Mouse (Mus musculus) liver, embryonic 11.5 days (tissue): ENCODE results near the gene Tbx10. TPM values are rescaled to one million over a fixed set of nuclear protein-coding genes. Genes with fewer than 3 reads are reported as not detected.
"Not testable (repeated sequence)": the region's sequence is repeated elsewhere in the genome, so short reads cannot be mapped to it uniquely, and the experiment has no call there.

Source experiments
- ATAC-seq: fragments of 200-750 bp; cut with Nextera tagmentation; replicated peaks from 2 replicates; pipeline ENCODE4 v1.8.0; 2017; ENCODE audit warnings: moderate number of reproducible peaks, mild to moderate bottlenecking, moderate TSS enrichment, moderate library complexity; ENCODE audit not compliant: low FRiP score
- DNase-seq: peaks from one replicate; pipeline ENCODE4 v3.0.0-alpha.2; 2017; ENCODE audit warnings: low spot score
- H3K27ac ChIP-seq: fragments of 300-500 bp; sonication (generic); 2 replicates; pipeline ENCODE4 v1.5.1; 2014; ENCODE audit warnings: mild to moderate bottlenecking, low read depth, low read length, control low read depth
- H3K27me3 ChIP-seq: fragments of 300-500 bp; sonication (generic); replicated peaks from 2 replicates; pipeline ENCODE4 v1.6.1; 2014; ENCODE audit warnings: low read length, mixed read lengths; ENCODE audit not compliant: control insufficient read depth, insufficient read depth
- H3K36me3 ChIP-seq: fragments of 300-500 bp; sonication (generic); 2 replicates; pipeline ENCODE4 v1.6.1; 2014; ENCODE audit warnings: mild to moderate bottlenecking, low read length, moderate library complexity, mixed read lengths; ENCODE audit not compliant: control insufficient read depth, insufficient read depth
- H3K4me1 ChIP-seq: fragments of 300-500 bp; sonication (generic); replicated peaks from 2 replicates; pipeline ENCODE4 v1.6.1; 2014; ENCODE audit warnings: low read length, mixed read lengths; ENCODE audit not compliant: control insufficient read depth, insufficient read depth
- H3K4me2 ChIP-seq: fragments of 300-500 bp; sonication (generic); 2 replicates; pipeline ENCODE4 v1.6.1; 2014; ENCODE audit warnings: mild to moderate bottlenecking, control low read depth, moderate library complexity
- H3K4me3 ChIP-seq: fragments of 300-500 bp; sonication (generic); 2 replicates; pipeline ENCODE4 v1.5.1; 2014; ENCODE audit warnings: low read depth, low read length, control low read depth
- H3K9ac ChIP-seq: fragments of 300-500 bp; sonication (generic); 2 replicates; pipeline ENCODE4 v1.6.1; 2014; ENCODE audit warnings: low read depth, low read length, control low read depth
- H3K9me3 ChIP-seq: fragments of 300-500 bp; sonication (generic); 2 replicates; pipeline ENCODE4 v1.6.1; 2016; ENCODE audit warnings: low read length, inconsistent platforms, mixed read lengths; ENCODE audit not compliant: control insufficient read depth
- WGBS: fragments of 180-500 bp; shearing (Covaris S2); extraction: QIAGEN DNeasy Blood & Tissue Kit; methylation state at CpG from one replicate; pipeline ENCODE4 v1.1.7; 2014; 5-methylcytosine and 5-hydroxymethylcytosine counted together
- polyA plus RNA-seq: library from polyadenylated mRNA; unstranded; fragments of >200 nt; fragmentation: Nextera tagmentation; extraction: Ambion mirVana; gene quantifications from 2 replicates; pipeline ENCODE4 v1.2.1, GENCODE M21; 2014

The Tbx10 gene
- polyA plus RNA-seq, 1 experiment from 2014 or later = 1.8 TPM

DNA sequence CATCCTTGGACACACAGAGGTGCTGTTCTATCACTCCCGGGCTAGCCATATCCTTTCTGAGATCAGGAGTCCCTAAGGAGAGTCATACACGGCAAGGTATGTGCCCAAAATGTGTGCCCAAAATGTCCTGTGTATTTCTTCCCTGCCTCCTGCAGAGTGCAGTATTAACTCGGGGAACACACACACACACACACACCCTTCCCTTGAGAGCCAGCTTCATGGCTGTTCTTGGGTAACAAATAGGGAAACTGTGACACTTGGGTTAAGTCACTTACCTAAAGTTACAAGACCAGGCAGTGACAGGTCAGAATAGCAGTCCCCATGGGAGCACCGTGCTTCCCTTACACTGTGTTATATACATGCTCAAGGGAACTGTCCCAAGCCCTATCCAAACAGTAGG is 28.5 kb upstream of the Tbx10 start:
- no peak overlapping the region for H3K27ac ChIP-seq
- peaks cover 3% of the 10 kb centered on the region for H3K4me1 ChIP-seq
- H3K9ac ChIP-seq = no peak overlapping the region
- 65% methylated on average over 4 of the region's 4 CpGs for WGBS
- no peaks in the 10 kb centered on the region for H3K9me3 ChIP-seq
- no peak overlapping the region for H3K4me2 ChIP-seq
- no peaks in the 10 kb centered on the region for H3K27me3 ChIP-seq
- H3K36me3 ChIP-seq = no peaks in the 10 kb centered on the region
- no peak overlapping the region for H3K4me3 ChIP-seq
- DNase-seq (no peak), ATAC-seq (no peak)

DNA sequence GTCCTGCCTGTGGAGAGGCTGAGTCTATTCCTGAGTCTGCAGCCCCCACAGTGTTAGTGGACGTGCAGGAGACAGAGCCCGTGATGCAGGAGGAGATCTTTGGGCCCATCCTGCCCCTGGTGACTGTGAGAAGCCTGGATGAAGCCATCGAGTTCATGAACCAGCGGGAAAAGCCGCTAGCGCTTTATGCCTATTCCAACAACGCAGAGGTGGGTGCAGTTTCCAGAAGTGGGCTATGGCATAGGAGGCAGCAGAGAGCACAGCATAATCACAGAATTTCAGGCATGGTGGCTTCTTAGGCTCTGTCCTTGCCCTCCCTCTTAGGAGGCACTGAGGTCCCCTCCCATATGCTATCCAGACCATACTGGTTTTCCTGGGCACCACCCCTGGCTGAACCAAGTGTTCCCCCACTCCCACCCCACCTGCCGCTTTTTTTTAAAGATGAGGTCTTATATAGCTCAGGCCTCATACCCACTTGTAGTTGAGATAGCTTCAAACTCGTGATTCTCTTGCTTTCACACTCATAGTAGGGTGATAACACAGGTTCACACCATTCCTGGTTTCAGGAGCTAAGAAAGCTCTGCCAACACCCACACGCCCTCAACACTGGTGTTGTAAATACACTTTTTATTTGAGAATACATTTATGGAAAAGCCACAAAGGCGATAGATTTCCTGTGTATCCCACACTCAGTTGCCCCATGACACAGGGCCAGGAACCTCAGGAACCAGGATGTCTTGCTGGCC is 26.0 kb upstream of the Tbx10 start:
- H3K4me2 ChIP-seq = no peak overlapping the region
- no peaks in the 10 kb centered on the region for H3K9me3 ChIP-seq
- ATAC-seq (no peak), DNase-seq (no peak)
- WGBS = 67% methylated on average over 11 of the region's 11 CpGs
- peaks cover 3% of the 10 kb centered on the region for H3K4me1 ChIP-seq
- no peaks in the 10 kb centered on the region for H3K36me3 ChIP-seq
- H3K27me3 ChIP-seq = no peaks in the 10 kb centered on the region
- H3K27ac ChIP-seq = no peak overlapping the region
- no peak overlapping the region for H3K4me3 ChIP-seq
- H3K9ac ChIP-seq = no peak overlapping the region

DNA sequence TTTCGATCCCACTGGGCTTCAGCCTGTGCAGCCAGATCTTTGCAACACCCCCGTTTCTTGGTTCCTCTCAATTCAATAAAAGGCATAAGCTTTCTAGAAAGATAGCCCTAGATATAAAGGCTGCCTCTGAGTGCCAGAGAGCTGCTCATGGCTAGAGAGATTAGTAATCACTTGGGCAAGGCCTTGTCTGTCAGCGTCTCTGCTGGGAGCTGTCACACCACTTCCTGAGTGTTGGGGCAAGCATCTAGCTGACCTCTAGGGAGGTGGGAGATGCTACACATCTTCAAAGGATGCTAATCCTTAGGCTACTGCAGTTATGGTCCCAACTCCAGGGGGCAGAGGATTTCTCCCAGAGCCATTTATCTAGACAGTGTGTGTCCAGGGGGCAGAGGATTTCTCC is 25.3 kb upstream of the Tbx10 start:
- H3K9ac ChIP-seq = no peak overlapping the region
- WGBS = 40% methylated on average over 3 of the region's 3 CpGs

DNA sequence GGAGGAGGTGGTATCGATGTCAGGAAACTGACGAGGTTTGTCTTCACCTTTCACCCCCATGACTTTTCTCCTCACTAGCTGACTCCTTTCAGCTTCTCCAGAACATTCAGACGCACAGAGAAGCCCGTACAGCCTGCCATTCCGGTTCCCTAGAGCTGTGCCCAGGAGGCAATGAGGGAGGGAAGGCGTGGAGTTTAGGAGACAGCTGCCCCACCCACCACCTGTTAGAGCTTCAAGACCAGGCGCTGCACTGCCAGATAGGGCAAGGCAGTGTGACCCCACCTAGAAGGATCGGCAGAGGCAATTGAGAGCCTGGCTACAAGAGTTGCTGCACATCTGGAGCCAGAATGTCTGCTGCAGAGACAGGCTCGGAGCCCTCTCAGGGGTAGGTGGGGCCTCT is 20.3 kb upstream of the Tbx10 start, which contains the start of gene Aldh3b2:
Gene Aldh3b2, plus strand, starts transcription at position 100 of the 400 bp plus-strand sequence.
- no peak within 1 kb of the TSS for H3K27ac ChIP-seq
- WGBS = 36% methylated on average over 9 of the region's 9 CpGs
- H3K4me2 ChIP-seq = no peak within 1 kb of the TSS

More for the DNA sequence above, 25.3 kb upstream of the Tbx10 start:
- H3K27ac ChIP-seq = no peak overlapping the region
- ATAC-seq (peak; percentile 34; the same call in 1 of the 2 replicates), DNase-seq (no peak)
- H3K4me2 ChIP-seq = no peak overlapping the region
- no peaks in the 10 kb centered on the region for H3K27me3 ChIP-seq
- no peaks in the 10 kb centered on the region for H3K9me3 ChIP-seq
- H3K4me1 ChIP-seq = peaks cover 4% of the 10 kb centered on the region
- no peaks in the 10 kb centered on the region for H3K36me3 ChIP-seq
- H3K4me3 ChIP-seq = no peak overlapping the region

DNA sequence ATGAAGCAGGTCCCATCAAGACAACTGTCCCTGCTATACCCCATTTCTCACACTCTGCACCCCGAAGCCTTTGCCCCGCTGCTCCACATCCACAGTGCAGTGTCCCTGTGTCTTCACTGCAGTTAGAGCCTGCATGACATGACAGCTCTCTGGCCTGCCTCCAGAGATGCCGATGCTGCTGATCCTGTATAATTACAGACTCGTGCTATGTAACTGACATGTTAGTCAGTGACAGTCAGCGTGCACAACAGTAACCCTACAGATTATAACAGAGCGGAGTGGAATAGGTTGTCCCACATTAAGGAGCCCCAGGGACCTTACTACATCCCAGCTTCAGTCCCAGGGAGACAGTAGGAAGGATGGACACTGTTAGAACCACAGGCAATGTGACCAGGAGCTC is 17.9 kb upstream of the Tbx10 start:
- DNase-seq, H3K9me3 ChIP-seq, ATAC-seq, H3K27ac ChIP-seq, H3K4me1 ChIP-seq, H3K27me3 ChIP-seq, H3K4me3 ChIP-seq, H3K36me3 ChIP-seq, H3K9ac ChIP-seq, H3K4me2 ChIP-seq: not testable (repeated sequence)
- 83% methylated on average over 6 of the region's 6 CpGs for WGBS

More for the DNA sequence above, 20.3 kb upstream of the Tbx10 start, which contains the start of gene Aldh3b2:
- Histone ChIP-seq H3K4me3 (no peak within 1 kb of the TSS), H3K27me3 (no peaks in the 10 kb centered on the region), H3K36me3 (no peaks in the 10 kb centered on the region), H3K9me3 (no peaks in the 10 kb centered on the region), H3K4me1 (peaks cover 8% of the 10 kb centered on the region), H3K9ac (no peak within 1 kb of the TSS)
- DNase-seq (no peak), ATAC-seq (peak; percentile 86)

DNA sequence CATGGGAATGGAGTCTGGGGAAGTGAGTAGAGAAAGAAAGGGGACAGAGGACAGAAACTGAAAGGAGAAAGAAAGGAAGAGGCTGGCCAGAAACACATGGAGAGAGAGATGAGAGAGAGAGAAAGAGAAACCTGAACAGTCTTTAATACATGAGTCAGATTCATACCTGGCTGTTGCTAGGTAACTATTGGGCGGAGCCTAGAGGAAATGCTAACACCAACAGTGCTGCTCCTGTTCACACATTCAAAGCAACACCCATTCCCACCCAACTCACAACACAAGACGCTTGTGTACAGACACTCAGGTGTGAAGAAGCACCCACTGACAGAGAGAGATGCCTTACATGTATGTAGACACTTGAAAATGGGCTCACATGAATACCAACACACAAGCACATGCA is 16.7 kb upstream of the Tbx10 start:
- Histone ChIP-seq H3K4me1 (peaks cover 7% of the 10 kb centered on the region), H3K27ac (no peak overlapping the region), H3K4me2 (no peak overlapping the region), H3K4me3 (no peak overlapping the region), H3K27me3 (no peaks in the 10 kb centered on the region), H3K9ac (no peak overlapping the region), H3K36me3 (no peaks in the 10 kb centered on the region), H3K9me3 (no peaks in the 10 kb centered on the region)
- 79% methylated on average over 2 of the region's 2 CpGs for WGBS
- ATAC-seq (no peak), DNase-seq (no peak)

DNA sequence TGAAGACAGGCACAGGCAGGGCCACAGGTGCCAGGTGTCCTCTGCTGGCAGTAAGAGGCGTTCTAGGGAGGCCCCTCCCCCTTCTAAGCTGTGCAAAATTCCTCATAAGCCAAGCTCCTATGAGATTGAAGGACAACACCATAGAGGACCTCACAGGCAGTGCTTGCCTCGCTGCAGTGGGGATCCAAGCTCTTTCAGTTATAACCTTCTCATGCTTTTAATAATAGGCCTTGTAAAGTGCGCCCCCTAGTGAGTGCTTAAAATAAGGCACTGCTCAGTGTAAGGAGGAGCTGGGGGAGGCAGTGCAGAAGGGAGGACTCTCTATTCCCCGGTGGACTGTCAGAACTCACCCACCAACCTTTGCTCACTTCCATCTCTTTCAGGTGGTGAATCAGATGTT is 12.2 kb upstream of the Tbx10 start:
- no peaks in the 10 kb centered on the region for H3K9me3 ChIP-seq
- H3K27ac ChIP-seq = no peak overlapping the region
- H3K4me3 ChIP-seq = no peak overlapping the region
- no peaks in the 10 kb centered on the region for H3K27me3 ChIP-seq
- no peaks in the 10 kb centered on the region for H3K36me3 ChIP-seq
- 12% methylated on average over 4 of the region's 4 CpGs for WGBS
- peak; percentile 58 for DNase-seq
- no peak overlapping the region for H3K9ac ChIP-seq
- H3K4me2 ChIP-seq = no peak overlapping the region
- ATAC-seq = peak; percentile 54; the same call in 1 of the 2 replicates
- H3K4me1 ChIP-seq = peaks cover 9% of the 10 kb centered on the region

DNA sequence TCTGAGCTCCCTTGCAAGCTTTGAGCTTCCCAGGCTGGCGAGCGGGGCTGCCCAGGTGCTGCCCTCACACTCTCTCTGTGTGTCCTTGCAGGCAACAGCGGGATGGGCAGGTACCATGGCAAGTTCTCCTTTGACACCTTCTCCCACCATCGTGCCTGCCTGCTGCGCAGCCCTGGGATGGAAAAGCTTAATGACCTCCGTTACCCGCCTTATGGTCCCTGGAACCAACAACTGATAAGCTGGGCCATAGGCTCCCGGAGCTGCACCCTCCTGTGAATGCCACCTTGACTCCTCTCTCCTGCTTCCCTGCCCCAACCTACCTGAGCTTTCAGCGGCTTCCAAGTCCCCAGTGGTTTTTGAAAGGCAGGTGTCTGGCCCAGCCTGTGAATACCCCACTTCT is 11.6 kb upstream of the Tbx10 start:
- no peak overlapping the region for H3K4me3 ChIP-seq
- H3K9me3 ChIP-seq = no peaks in the 10 kb centered on the region
- H3K36me3 ChIP-seq = no peaks in the 10 kb centered on the region
- no peak overlapping the region for H3K4me2 ChIP-seq
- no peak for ATAC-seq
- H3K27me3 ChIP-seq = no peaks in the 10 kb centered on the region
- H3K27ac ChIP-seq = no peak overlapping the region
- whole genome bisulfite sequencing = 62% methylated on average over 9 of the region's 9 CpGs
- DNase-seq = no peak
- H3K4me1 ChIP-seq = peaks cover 14% of the 10 kb centered on the region
- no peak overlapping the region for H3K9ac ChIP-seq

DNA sequence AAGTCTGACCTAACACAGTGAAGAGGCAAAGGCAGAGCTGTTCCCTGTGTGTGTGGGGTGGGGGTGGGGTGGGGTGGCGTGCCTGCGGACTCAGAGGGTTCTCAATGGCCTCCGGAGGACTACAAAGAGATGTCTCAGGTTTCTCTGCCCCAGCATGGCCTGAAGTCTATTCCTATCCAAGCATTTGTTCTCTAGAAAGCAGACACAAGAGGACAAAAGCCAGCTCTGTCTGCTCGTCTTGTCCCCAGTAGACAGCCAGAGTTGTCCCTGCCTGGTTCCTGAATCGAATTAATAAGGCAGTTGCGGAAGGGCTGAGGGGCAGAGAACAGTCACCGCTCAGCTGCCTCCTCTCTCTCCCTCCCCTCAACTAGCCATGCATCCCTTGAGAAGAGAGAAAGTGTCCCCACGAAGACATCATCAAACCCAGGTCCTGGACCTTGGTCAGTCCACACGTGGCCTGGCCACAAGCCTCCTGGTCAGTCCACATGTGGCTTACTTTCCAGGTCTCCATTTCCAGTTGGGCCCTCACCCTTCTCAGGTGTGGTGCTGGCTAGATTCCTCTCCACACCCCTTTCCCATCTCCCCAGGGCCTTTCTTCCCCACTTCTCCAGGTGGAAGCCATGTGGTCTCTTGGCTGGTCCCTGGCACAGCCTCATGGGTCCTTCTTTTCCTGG is 8.9 kb upstream of the Tbx10 start:
- H3K9me3 ChIP-seq = no peaks in the 10 kb centered on the region
- H3K4me1 ChIP-seq = peaks cover 25% of the 10 kb centered on the region
- no peak overlapping the region for H3K9ac ChIP-seq
- no peak overlapping the region for H3K27ac ChIP-seq
- no peaks in the 10 kb centered on the region for H3K36me3 ChIP-seq
- H3K4me2 ChIP-seq = no peak overlapping the region
- H3K27me3 ChIP-seq = no peaks in the 10 kb centered on the region
- WGBS = 60% methylated on average over 9 of the region's 9 CpGs
- no peak overlapping the region for H3K4me3 ChIP-seq
- DNase-seq = no peak
- ATAC-seq = no peak
